Mouse (Mus musculus): ENCODE results near the gene Sspo.

Sspo gene

DNA sequence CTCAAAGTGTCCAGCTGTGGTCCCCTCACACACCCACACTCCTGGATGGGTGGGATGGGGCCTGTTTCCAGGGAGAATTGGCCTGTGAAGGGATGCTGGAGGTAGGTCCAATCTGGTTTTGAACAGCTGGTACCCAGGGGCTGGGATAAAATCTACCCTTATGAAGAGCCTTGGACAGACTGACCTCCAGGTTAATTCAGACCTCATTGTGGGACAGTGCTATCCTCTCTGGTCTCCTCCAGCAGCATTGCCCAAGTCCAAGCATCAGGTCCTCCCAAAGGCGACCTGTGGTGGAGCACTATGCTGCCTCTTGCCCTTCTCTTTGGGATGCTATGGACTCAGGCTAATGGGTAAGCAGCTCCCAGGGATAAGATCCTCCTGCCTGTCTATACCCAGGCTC lies at the start of gene Sspo:
Sspo (plus strand) TSS at position 301 of the 400 bp plus-strand sequence.
- no peak for DNase-seq (ENCODE audit: low read depth, low spot score)

DNA sequence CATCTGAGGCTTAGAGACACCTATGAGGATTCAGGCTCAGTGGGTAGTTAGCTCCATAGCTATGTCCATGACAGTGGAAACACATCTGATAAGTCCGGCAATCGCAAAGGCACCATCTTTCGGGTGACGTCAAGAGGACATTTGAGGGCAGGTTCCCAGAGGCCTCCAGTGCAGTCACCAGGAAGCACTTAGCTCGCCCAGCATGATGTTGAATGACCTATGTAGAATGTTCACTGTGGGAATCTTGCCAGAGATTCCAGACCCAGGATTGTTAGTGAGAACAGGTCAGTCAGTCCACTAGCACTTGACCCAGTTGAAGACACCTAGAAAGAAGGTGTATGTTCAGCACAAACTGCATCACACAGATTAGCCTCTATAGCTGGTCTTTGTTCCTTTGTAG lies 48.1 kb upstream of the Sspo start:
- no peak for DNase-seq (ENCODE audit: low read depth, low spot score)

DNA sequence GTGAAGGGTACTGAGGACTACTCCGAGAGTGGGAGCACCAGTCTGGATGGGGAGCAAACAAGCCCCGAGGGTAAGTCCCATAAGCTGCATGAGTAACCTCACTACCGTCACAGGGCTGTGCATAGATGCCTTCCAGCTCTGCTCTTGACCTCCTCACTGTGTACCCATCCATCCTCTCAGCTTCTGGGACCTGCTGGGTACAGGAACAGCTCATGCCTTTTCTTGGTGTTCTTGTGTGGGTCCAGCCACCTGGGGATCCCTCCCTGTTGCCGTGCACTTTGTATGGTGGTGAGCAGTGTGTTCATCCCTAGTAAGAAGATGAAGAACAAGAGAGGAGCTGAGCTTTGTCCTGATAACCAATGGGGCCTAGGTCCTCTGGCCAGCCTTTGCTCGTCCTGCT lies 44.0 kb upstream of the Sspo start:
- no peak for DNase-seq (ENCODE audit: low read depth, low spot score)

DNA sequence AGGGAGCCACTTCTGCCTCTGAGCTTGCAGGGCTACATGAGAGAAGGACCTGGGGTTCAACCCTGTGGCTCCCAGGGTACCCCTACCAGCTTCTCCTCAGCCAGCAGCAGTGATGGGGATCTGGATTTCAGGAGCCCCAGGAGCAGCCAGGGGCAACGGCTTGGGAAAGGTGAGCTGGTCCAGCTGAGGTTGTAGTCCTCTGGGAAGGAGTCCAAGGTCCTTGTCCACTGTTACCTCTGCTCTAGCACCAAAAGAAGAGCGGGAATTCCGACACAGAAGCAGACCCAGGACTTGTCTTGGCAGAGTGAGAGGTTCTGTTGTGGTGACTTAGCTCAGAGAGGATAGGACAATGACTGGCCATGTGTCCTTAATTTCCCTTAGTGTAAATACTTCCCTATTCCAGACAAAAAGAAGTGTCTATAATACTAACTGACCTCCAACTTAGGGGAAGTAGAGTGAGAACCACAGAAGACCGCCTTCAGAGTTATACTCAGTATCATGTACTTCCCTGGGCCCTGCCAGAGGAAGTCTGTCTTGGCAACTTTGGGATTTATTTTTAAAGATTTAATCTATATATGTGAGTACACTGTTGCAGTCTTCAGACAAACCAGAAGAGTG lies 38.2 kb upstream of the Sspo start:
- no peak for DNase-seq (ENCODE audit: low read depth, low spot score)

DNA sequence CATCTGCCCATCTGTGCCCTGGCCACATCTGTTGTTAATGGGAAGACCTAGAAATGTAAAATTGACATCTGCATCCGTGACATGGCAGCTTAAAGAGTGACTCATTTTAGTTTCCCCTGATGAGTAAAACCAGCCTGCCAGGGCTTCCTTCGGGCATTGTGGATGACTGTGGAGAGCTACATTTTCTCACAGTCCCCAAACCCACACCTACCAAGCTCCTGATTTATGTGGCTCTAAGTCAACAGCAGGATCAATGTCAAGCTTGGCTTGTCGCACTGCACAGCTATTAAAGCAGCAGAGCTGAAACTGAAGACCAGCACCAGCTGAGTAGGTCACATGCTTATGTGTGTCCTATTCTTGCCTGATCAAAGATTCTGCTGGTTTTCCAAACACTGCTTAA lies 37.5 kb upstream of the Sspo start:
- no peak for DNase-seq (ENCODE audit: low read depth, low spot score)

DNA sequence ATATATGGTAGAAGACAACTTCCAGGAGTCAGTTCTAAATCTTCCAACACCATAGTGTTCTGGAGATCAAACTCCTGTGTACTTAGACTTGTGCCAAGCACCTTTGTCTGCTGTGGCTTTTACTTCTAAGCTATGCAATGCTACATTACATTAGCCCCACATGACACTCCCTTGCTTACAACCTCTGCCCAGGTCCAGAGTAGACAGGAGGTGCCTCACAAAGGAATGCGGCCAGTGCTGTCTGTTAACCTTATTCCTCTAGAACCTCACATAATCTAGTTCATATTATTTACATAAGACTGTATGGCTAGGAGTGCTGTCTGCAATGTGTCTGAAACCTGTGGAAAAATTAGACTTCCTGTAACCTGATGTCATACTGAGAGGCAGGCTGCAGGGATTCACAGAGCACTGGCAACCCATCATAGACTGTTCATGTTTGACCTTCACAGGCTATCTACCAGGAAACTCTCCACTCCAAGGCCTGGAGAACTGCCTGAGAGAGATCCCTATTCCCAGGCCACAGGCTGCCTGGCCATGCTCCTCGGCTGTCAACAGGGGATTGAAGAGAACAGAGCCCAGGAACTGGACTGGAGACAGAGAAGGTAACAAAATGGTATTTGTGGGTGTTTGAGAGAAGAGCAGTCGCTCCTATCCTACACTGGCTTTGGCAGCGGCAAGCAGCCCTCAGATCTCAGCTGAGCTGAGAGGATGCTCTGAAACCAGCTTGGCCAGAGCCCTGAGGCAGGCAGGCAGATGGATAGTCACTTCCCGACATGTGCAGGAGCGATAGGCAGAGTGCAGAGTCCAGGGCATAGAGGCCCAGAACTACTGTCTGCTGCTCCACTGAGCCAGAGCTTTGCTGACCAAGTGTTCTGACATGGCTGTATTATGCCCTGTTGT lies 36.6 kb upstream of the Sspo start:
- DNase-seq (ENCODE audit: low read depth, low spot score): no peak

DNA sequence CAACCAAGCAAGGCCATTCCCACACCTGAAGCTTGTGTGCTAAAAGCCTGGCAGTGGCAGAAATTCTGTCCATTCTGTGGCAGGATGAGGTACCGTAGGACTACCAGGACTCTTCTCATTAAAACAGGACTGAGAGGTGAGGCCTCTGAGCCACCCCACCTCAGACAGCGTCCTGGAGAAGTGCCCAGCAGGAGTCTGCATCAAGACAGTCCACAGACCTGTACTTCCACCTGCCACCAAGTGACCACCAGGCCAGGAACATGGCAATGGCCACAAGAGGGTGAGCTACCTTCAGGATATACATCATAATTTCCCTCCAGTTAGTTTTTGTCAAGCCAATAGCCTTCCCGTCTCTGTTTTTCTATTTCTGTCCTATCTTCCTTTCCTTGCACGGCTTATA lies 35.9 kb upstream of the Sspo start:
- no peak for DNase-seq (ENCODE audit: low read depth, low spot score)

DNA sequence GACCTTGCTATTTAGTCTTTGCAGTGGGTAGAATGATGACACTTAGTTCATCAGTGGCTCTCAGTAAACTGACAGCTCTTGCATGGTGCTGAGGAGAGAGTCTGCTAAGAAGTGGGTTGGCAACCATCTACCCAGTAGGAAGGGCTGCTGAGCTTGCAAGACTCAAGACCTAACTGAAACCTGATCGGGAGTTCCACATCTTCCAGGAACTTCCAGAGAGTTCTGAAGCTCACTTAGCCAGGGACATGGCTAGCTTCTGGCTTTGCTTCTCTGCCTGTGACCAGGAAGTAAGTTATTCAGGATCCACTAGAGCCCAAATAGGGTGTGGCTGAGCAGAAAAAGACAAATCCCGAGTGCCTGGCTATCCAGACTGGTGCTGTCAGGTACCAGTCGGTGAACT lies 35.4 kb upstream of the Sspo start:
- no peak for DNase-seq (ENCODE audit: low read depth, low spot score)

DNA sequence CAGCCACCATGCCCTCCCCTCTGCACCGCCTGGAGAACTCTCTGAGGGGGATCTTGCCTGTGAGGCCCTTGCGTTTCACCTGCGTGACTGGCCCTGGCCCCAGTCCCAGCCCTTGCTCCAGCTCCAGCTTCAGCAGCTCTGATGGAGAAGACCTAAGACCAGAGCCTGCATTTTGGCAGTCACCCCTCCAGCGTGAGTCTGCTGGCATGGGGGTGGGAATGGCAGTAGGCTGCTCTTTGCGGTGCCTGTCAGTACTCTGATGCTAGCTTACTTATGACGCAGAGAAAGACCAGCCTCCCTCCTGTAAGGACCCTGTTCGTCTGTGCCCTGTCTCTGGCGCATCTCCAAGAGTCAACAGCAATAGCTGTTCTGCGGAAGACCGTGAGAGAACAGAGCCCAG lies 34.9 kb upstream of the Sspo start:
- no peak for DNase-seq (ENCODE audit: low read depth, low spot score)

DNA sequence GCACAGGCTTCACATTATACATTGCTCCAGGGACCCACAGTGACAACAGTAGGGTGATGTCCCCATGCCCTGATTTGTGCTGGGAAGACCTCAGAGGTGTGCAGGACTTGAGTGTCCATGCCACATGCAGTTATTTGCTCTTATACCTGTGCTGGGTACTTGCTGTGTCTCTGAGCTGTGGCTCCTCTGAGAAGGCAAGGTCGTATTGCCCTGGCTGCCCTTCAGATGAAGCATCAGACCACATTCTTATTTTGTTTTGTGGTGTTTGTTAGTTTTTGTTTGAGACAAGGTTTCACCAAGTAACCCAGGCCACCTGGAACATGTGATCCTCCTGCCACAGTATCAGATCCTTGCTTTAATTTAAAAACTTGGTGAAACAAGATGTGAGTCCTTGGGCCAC lies 33.1 kb upstream of the Sspo start:
- DNase-seq (ENCODE audit: low read depth, low spot score): no peak

DNA sequence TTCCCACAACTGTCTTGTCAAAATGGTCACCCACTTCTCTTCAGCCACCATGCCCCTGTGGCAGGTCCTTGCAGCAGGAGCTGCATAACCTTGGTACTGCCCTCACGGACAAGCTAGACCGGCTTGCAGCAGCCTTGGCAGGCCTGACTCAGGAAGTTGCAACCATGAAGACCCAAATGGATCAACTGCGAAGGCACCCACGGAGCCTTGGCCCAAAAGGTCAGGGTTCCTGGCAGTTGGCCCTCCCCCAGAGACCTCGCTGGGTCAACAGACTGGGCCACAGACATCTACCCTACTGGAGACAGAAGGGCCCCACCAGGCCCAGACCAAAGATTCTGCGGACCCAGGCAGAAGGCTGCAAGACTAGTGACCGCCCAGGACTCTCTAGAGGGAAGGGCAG lies 32.4 kb upstream of the Sspo start:
- DNase-seq (ENCODE audit: low read depth, low spot score): no peak

DNA sequence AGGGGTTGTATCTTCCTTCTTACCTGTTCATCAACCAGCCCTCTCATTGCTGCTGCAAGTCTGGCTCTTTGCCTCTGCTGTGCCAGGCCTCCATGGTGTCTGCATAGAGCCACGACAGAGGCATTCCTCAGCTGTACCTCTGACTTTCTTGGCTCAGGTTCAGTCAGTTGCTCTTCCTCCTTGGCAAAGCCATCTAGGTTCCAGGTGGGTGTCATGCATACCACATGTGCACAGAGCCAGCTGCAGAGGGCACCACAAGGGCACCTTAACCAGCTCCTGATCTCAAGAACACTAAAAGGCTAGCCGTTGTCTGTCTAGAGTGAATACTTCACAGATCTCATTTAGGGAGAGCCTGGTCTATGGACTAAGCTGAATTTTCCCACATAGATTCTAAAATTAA lies 31.5 kb upstream of the Sspo start:
- no peak for DNase-seq (ENCODE audit: low read depth, low spot score)

DNA sequence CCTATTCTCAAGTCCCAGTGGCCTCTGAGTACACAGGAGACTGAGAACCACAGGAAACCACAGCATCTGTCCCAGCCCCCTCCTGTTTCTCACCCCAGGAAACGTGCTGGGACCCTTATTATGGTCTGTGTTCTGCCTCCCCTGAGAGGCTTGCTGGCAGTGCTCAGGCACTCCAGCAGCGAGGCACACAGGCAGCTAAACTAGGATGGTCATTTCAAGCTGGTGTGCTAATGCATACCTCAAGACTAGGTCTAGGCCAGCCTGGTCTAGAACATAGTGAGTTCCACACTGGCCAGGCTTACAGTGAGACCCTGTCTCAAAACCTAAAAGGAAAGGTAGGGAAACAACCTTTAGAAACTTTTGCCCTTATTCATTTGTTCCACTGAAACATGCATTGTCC lies 27.4 kb upstream of the Sspo start:
- DNase-seq (ENCODE audit: low read depth, low spot score): no peak

DNA sequence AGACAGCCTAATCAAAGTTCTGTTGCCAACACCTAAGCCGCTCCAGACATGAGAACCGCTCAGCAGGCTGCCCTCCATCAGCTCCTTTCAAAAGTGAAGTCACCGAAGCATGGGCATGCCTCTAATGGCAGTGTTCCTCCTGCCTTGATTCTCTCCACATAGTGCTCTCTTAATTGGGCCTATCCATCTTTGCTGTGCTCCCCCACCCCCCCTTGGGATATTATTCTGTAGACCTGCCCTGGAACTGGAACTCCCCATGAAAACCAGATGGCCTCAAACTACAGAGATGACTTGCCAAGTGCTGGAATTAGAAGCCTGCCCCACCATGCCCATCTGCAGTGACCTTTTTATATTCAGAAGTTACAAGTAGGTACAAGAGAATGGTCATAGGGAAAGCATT lies 24.7 kb upstream of the Sspo start:
- no peak for DNase-seq (ENCODE audit: low read depth, low spot score)

DNA sequence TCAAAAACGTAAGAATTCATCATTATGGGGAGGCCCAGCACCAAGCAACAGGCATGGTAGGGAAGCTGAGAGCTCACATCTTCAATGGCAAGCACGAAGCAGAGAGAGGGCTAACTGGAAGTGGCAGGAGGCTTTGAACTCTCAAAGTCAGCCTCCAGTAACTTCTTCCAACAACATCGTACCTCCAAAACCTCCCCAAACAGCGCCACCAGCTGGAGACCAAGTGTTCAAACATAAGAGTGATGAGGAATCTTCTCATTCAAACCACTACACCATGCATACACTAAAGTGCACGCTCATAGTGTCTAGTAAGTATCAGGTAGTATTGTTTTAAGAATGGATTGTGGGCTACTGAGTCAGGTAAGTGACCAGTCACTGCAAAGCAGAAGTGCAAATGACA lies 24.0 kb upstream of the Sspo start:
- DNase-seq (ENCODE audit: low read depth, low spot score): no peak

DNA sequence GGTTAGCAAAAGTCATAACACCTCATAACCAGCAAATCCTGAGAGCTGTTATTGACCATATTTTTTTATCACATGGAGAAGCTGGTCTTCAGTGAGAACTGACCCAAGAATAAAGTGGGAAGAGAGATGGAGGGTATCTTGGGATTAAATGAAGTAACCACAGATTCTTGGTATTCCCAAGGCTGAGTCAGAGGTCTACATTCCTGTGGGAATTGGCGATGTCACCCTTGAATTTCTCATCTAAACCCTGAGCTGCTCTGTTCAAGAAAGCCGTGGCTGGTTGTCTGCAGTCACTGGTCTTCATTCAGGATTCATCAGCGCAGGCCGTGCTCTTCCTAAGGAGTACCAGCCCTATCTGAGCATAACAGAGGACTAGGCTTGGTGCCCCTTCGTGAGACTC lies 21.1 kb upstream of the Sspo start:
- DNase-seq (ENCODE audit: low read depth, low spot score): no peak

DNA sequence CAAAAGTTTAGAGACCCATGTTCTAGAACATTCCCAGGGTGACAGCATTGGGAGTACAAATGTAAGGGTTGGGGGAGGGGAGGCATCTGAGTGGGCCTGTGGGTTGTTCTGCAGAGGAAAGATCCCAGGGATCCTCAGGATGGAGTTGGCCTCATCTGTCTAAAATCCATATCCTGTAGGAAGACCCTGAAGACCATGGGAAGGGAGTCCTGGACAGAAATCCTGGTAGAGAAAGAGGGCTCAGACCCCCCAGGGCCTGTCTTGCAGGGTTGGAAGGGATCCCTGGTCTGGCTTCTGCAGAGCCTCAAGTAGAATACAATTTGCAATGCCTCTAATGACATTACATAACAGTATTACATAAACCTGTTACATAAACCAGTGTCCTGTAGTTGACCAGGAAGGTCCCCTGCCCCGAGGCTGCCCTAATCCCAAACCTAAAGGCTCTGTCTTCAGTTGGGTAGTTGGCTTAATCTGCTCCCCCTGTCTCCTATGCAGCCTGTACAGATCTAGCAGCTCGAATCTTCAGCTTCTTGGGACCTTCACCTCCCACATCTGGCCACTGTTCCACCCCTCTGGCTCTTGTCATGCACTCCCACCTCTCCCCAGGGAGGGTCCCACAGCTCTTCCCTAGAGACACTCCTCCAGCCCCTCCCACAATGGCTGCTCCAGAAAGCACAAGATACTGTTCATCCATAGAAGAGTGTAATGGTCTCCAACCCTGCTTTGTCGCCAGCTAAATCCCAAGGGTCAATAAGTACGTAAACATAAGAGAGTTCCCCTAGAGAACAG lies 19.1 kb upstream of the Sspo start:
- no peak for DNase-seq (ENCODE audit: low read depth, low spot score)

DNA sequence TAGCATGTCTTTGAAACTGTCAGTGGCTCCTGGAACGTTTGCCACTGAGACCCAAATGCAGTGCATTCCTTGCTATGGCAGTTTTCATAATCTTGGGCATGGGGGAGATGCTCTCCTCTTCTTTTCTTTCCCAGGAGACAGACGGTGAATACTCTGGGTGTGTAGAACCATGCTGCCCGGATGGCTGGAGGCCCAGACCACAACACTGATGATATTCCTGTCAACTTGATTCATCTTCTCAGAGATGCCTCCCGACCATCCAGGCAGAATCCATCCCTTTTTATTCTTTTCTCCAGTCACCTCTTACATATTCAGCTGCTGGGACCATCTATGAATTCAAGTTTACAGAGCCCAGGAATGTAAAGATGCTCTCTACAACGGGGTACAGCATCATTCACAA lies 17.3 kb upstream of the Sspo start:
- no peak for DNase-seq (ENCODE audit: low read depth, low spot score)

DNA sequence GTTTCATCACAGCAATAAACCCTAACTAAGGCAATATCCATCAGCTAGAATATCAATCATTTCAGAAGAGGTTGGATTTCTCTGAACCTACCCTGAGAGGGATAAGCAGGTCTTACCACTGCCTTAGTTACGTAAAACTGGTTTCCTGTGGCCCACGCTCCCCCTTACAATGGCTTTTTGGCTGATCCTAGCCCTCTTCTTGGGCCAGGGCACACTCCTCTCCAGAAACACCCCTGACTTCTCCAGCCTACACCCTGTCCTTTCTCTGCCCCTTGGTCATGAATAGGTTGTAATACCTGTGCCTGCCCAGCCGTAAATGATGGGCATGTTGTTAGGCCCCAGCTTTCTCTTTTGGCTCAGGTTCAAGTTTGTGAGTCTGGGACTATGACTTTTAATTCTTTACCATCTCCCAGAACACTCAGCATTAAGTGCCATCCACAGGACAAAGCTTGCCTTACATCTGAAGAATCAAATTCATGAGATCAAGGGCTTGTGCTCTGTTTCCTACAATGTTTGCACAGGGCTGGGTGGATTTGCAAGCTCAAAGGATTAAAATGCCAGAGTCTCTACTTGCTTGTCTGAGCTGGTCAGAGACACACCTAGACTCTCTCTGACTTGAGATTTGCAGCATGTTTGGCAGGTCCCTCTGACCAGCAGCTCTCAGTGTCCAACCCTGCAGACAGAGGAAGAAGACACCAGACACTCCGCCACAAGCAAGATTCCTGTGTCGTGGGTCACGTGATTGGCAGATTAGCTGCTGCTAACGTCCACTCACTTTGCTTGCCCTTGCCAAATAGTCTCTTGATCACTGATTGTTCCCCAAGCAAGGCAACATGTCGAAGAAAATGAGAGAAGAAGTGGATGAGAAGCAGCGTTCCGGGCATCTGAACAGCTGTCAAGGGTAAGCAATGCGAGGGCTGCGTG lies 14.9 kb upstream of the Sspo start:
- DNase-seq (ENCODE audit: low read depth, low spot score): no peak

DNA sequence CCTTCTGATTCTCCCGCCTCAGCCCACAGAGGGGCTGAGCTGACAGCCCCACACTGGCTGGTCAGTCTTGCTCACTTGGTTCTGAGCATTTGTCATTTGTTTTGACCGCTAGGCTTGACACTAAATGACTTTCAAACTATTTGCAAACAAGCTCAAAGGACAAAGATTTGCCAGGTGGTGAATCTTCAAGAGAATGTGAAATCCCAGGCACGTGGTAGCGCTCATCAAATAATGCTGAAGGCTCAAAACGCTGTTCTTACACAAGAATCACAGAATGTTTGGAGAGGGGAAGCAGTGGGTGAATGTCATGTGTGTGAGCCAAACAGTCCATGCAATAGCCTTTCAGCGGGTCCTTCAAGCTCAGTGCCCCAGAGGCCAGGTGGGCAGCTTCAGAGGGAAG lies 13.4 kb upstream of the Sspo start:
- DNase-seq (ENCODE audit: low read depth, low spot score): no peak

DNA sequence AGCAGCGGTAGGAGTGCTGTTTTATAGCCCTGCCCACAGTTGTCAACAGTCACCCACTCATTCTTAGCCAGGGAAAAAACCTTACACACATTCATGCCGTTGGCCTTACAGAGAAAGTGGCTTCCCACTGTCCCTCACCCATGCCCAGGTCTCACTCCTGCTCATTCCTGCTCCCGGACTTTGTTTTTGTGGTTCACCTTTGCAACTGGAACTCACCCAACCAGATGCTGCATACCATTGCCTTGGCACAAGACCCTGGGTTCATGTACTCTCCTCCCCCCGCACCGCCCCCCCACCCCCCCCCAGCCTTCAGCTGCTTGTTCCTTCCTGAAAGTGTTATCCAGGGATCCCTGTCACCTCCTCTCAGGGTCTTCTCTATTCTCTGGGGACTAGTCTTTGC lies 12.9 kb upstream of the Sspo start:
- no peak for DNase-seq (ENCODE audit: low read depth, low spot score)
